Mouse (Mus musculus) erythroblast, embryonic 14.5 days (primary cell): ENCODE measurements at regions not wholly inside any gene's neighbourhood (a gene's known extent, or its start where the extent isn't known, plus 50 kb on each side); places are given as distances from the start of the nearest gene placed in this dataset.

Experiments used
- H3K27me3 ChIP-seq: 2 replicates; pipeline ENCODE4 v1.6.1; 2012; ENCODE audit warnings: inconsistent platforms; ENCODE audit not compliant: control insufficient read depth
- H3K36me3 ChIP-seq: 2 replicates; pipeline ENCODE4 v1.6.1; 2012; ENCODE audit warnings: mild to moderate bottlenecking, inconsistent platforms; ENCODE audit not compliant: control insufficient read depth
- H3K4me1 ChIP-seq: 2 replicates; pipeline ENCODE4 v1.6.1; 2012; ENCODE audit warnings: inconsistent platforms; ENCODE audit not compliant: control insufficient read depth
- H3K4me3 ChIP-seq: replicated peaks from 2 replicates; pipeline ENCODE3; 2012; ENCODE audit warnings: moderate library complexity, mild to moderate bottlenecking, inconsistent platforms
- H3K9me3 ChIP-seq: 2 replicates; pipeline ENCODE4 v1.6.1; 2012; ENCODE audit warnings: low read length, inconsistent platforms, mixed read lengths; ENCODE audit not compliant: control insufficient read depth
- GATA1 ChIP-seq: IDR thresholded peaks from 2 replicates; pipeline ENCODE4 v1.6.1; 2012; ENCODE audit warnings: low read length, inconsistent platforms, mixed read lengths
- TAL1 ChIP-seq: IDR thresholded peaks from 3 replicates; pipeline ENCODE4 v1.6.1; 2012; ENCODE audit warnings: low read length, inconsistent platforms, mixed read lengths

DNA sequence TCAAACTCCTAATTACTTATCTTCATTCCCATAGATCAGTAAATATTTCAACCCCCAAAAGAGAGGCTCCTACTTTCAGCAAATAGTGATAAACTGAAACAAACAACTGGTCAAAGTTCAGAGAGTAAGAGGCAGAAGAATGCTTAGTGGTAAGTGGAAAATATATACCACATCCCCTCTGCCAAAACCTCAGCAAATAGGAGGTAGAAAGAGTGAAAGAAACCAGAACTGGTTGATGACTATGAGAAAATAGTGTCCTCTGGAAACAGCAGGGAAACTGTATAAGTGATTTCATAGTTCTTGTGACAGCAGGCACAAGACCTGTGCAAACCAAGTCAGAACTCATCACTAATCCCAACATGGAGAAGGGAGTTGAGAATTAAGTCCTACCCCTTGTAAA, 980.8 kb upstream of the Cited2 start:
- Histone ChIP-seq H3K27me3 (no peaks in the 10 kb centered on the region), H3K9me3 (no peaks in the 10 kb centered on the region), H3K4me1 (no peaks in the 10 kb centered on the region), H3K36me3 (no peaks in the 10 kb centered on the region), H3K4me3 (no peak overlapping the region)
- TF ChIP-seq TAL1: no peak
- no peak for TF ChIP-seq GATA1

DNA sequence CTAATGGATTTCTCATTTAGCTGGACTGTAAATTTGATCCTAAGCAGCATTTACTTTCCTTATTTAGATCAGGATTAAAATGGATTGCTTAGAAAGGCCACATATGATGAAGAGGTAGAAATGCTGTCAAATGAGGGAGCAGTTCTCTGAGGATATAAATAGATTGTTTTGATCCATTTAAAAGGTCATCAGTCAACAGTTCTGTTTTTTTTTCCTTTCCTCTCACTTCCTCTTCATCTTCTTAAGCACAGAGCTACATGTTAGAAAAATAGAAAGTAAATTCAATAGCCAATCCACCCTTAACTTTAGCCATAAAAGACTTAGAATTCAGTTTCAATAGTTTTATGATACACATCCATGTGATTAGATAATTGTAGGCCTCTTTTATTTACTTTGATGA, 971.5 kb upstream of the Cited2 start:
- H3K27me3 ChIP-seq: no peaks in the 10 kb centered on the region

DNA sequence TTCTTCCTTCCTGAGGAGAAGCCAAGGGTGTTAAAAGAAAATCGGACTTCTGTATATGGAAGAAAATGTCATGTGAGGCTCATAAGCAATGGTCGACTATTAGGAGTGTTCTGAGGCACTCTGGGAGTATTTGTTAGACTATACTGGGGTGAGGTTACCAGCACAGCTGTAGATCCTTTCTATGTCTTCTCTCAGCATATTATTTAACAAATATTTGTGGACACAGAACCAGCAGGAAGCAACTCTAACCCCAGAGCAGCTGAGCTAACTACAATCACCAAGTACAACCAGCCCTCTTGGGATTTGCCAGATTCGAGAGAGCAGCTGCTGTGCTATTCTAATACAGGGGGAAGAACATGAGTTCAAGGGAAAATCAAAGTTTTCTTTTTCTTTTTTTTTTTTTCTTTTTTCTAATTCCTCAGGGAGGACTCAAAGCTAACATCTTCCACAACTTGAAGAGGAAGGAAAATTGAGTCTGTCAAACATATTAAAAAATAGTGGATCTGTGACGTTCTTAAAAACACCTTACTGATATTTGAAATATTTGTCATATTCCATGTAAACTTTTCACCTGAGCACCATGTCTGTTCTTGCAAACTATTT, 933.3 kb upstream of the Cited2 start:
- no peaks in the 10 kb centered on the region for H3K27me3 ChIP-seq
- no peaks in the 10 kb centered on the region for H3K4me1 ChIP-seq
- H3K9me3 ChIP-seq: no peaks in the 10 kb centered on the region
- TF ChIP-seq GATA1 (no peak), TAL1 (no peak)
- H3K36me3 ChIP-seq: no peaks in the 10 kb centered on the region
- no peak overlapping the region for H3K4me3 ChIP-seq

More for the DNA sequence above, 971.5 kb upstream of the Cited2 start:
- H3K4me1 ChIP-seq: no peaks in the 10 kb centered on the region
- H3K36me3 ChIP-seq: no peaks in the 10 kb centered on the region
- H3K9me3 ChIP-seq: no peaks in the 10 kb centered on the region
- TF ChIP-seq GATA1 (no peak), TAL1 (no peak)
- no peak overlapping the region for H3K4me3 ChIP-seq

DNA sequence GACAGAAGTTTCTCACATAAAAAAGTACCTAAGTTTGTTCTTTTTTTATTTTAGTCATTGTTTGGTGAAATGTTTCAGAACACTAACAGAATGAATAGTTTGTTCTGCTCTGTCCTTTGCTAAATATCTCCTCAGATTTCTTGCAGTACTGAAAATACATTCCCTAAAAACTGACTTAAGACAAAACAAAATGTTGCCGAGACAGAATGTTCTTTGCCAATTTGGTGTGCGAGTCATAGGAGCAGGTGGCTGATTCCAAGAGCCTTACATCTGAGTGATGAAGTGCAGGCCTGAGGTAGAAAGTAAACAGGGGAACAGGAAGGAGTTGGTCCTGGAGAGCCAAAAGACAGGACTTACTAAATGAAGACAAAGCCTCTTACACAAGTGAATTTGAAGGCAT, 919.0 kb upstream of the Cited2 start:
- no peaks in the 10 kb centered on the region for H3K27me3 ChIP-seq
- no peaks in the 10 kb centered on the region for H3K9me3 ChIP-seq
- no peaks in the 10 kb centered on the region for H3K36me3 ChIP-seq
- TF ChIP-seq TAL1 (no peak), GATA1 (no peak)
- H3K4me3 ChIP-seq: no peak overlapping the region
- H3K4me1 ChIP-seq: no peaks in the 10 kb centered on the region

DNA sequence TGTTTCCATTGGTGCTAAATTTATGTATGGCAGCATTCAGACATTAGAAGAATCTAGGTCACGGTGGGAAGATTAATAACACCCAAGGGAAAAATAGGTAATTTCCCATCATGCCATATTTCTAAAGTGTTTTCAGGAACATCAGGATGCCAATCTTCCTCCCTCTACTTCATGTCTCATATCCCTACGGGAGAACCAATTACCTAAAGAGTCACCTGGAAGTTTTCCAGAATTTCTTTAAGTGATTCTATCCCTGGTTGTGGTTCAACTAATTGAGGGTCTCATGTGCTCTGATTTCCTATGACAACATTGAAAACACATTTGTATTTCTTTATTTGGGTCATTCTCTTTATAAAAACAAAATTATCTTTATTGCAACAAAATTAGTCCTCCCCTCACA, 912.3 kb upstream of the Cited2 start:
- Histone ChIP-seq H3K4me3 (no peak overlapping the region), H3K9me3 (no peaks in the 10 kb centered on the region), H3K27me3 (no peaks in the 10 kb centered on the region), H3K36me3 (no peaks in the 10 kb centered on the region), H3K4me1 (no peaks in the 10 kb centered on the region)
- no peak for TF ChIP-seq TAL1
- no peak for TF ChIP-seq GATA1

DNA sequence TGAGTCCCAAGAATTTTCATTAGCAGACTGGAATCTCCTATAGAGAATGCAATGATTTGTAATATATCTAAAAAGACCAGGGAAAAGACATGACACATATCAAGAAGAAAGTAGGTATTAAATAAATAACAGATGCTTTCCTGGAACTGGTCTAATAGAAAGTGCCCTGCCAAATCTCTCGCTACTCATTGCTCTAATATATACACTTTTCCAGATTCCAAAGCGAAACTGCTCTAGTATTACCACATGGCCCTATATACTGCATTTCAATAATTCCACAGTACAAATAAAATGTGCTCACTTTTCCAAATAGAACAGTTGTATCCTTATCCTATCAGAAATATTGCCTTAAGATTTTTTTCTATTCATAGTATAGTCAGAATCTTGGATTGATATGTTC, 909.0 kb upstream of the Cited2 start:
- Histone ChIP-seq H3K36me3 (no peaks in the 10 kb centered on the region), H3K4me1 (no peaks in the 10 kb centered on the region), H3K9me3 (no peaks in the 10 kb centered on the region), H3K4me3 (no peak overlapping the region), H3K27me3 (no peaks in the 10 kb centered on the region)
- TF ChIP-seq TAL1 (no peak), GATA1 (no peak)

DNA sequence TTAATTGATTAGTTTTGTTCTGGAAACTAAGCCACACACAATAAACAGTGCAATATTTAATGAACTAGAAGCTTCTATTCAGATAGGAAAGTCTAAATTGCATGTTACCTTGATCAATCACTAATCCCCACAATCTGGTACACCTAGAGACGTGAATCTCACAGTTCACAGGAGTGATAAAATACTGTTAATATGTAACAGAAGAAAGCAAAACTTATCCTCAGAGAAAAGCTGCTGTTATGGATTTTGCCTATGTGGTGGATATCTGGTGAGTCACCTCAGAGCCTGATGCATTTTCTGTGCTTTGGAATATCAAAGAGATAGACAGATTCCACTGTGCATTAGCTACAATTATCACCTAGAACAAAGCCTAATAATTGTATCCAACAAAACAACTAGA, 861.5 kb upstream of the Cited2 start:
- H3K4me3 ChIP-seq: no peak overlapping the region
- H3K27me3 ChIP-seq: no peaks in the 10 kb centered on the region
- no peaks in the 10 kb centered on the region for H3K36me3 ChIP-seq
- H3K4me1 ChIP-seq: no peaks in the 10 kb centered on the region
- no peak for TF ChIP-seq GATA1
- no peak for TF ChIP-seq TAL1
- H3K9me3 ChIP-seq: no peaks in the 10 kb centered on the region

DNA sequence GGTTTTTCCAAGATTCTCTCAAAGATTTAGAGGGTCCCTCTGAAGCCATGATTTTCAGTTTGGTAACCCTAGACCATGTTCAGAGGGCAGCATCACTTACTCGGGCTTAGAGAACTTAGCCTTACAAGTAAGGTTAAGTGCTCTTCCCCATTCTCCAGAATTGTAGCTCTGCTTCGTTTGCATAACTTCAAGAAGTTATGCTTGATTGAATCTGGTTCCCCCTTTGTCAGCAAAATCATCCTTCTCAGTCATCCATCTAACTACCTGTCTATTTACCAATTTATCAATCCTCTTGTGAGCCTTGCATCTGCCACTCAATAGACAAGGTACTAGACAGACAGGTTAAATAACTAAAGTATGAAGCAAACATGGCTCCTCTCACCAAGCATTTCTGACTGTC, 856.1 kb upstream of the Cited2 start:
- H3K36me3 ChIP-seq: no peaks in the 10 kb centered on the region
- H3K27me3 ChIP-seq: no peaks in the 10 kb centered on the region
- TF ChIP-seq TAL1: no peak
- H3K4me1 ChIP-seq: no peaks in the 10 kb centered on the region
- no peaks in the 10 kb centered on the region for H3K9me3 ChIP-seq
- H3K4me3 ChIP-seq: no peak overlapping the region

DNA sequence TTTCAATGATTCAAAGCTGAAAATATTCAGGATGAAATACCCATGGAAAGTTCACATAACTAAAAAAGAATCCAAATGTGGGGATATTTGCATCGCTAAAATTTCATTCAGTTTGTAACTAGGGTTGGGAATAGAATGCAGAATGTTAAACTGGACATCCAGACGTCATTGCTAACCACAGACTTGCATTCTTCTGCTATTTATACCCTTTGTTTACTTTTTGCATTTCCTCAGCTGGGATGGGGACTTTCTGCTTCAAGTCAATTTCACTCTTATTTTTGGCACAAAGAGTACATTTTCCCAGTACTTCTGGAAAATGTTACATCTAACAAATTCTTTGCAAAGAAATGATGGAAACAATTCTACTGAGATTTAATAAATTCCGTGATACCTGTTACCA, 848.9 kb upstream of the Cited2 start:
- no peaks in the 10 kb centered on the region for H3K9me3 ChIP-seq
- H3K36me3 ChIP-seq: no peaks in the 10 kb centered on the region
- TF ChIP-seq TAL1: no peak
- TF ChIP-seq GATA1: no peak
- H3K4me3 ChIP-seq: no peak overlapping the region
- no peaks in the 10 kb centered on the region for H3K4me1 ChIP-seq
- no peaks in the 10 kb centered on the region for H3K27me3 ChIP-seq

DNA sequence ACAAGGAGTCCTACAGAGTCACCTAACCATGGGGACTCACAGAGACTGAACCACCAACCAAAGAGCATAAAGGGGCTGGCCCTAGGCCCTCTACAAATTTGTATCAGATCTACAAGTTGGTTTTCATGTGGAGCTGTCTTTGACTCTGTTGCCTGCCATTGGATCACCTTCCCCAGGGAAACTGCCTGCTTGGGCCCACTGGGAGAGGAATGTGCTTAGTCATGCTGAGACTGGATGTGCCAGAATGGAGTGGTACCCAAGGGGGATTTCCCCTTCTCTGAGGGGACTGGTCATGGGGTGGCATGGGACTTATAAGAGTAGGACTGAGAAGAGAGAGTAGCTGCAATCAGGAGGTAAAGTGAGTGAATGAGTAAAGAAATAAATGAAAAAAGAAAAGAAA, 844.8 kb upstream of the Cited2 start:
- Histone ChIP-seq H3K9me3 (no peaks in the 10 kb centered on the region), H3K4me1 (no peaks in the 10 kb centered on the region), H3K27me3 (no peaks in the 10 kb centered on the region), H3K36me3 (no peaks in the 10 kb centered on the region), H3K4me3 (no peak overlapping the region)
- no peak for TF ChIP-seq TAL1
- TF ChIP-seq GATA1: no peak
